Mouse (Mus musculus) kidney, adult 8-10 months (tissue): ENCODE measurements at regions not wholly inside any gene's neighbourhood (a gene's known extent, or its start where the extent isn't known, plus 50 kb on each side); places are given as distances from the start of the nearest gene placed in this dataset.
A peak's percentile ranks its signal among the peaks of the same experiment; 100 is the strongest.

Experiments
- DNase-seq, 2 experiments: peaks; one replicate each; pipeline ENCODE4 v3.0.0; 2022

DNA sequence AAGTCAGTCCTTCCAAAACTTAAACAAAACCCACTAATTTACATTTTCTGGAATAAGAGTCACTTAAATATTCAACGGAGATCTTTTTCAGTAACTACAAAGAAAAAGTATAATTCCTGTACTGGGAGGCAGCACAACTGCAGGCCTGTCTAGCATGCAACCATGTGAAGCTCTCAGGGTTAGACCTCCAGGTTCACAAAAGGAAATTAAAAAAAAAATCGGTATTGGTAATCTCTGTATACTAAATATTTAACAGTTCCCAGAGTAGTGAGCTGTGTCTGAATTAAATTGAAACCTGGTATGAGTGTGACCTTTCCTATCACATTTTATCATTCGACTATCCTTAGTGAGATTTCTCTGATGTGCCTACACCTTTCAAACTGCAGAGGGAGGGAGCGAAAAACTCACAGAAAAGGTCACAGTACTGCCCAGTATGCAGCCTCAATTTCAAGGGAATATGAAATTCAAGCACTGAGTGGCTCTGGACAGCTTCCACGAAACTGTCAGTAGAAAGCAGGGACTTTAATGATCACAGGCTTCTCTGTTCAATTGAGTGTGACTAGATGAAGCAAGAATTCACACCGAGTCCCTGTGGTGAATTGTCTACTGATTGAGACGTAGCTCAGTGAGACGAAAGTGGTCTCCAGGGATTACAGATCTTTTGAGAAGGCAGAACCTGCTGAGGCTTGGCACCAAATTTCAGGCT, 197.9 kb upstream of the Spock3 start:
- no peak for DNase-seq

GRCm38 (mm10) chr8:62773766-62774165, 177.0 kb upstream of the Spock3 start:
- DNase-seq: peak in 1 of 2 experiments; percentile 5

DNA sequence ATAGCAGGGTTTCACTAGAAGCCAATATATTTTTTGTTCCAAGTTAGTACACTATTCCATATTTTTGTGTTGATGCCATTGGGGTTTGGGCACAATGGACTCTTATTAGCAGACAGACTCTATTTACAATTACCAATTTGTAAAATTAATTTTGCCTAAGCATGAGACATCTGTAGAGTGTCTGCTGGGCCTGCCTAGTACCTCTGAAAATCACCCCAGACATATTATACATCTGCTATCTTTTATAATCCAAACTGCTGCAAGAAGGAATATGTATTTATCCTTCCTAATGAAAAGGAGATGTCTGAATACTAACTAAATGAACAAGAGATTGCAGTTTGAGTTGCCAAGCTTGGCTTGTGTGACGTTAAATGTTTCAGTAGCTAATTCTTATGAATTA, 146.3 kb upstream of the Spock3 start:
- no peak for DNase-seq
